Mouse (Mus musculus) brain, embryonic 14.5 days (tissue): ENCODE measurements at regions not wholly inside any gene's neighbourhood (a gene's known extent, or its start where the extent isn't known, plus 50 kb on each side); places are given as distances from the start of the nearest gene placed in this dataset.

Experiments used
- DNase-seq: peaks from one replicate; pipeline ENCODE4 v3.0.0-alpha.2; 2011; ENCODE audit warnings: low read depth
- CTCF ChIP-seq: fragments of 200-500 bp; IDR thresholded peaks from 2 replicates; pipeline ENCODE4 v1.5.1; 2012; ENCODE audit warnings: inconsistent platforms, mild to moderate bottlenecking, moderate library complexity, borderline replicate concordance; ENCODE audit not compliant: insufficient read depth, insufficient read length; ENCODE audit errors: extremely low read depth
- POLR2A ChIP-seq: fragments of 200-500 bp; IDR thresholded peaks from 2 replicates; pipeline ENCODE4 v1.6.1; 2012; ENCODE audit warnings: mild to moderate bottlenecking, inconsistent platforms, borderline replicate concordance; ENCODE audit not compliant: poor library complexity, insufficient read depth, insufficient read length, severe bottlenecking; ENCODE audit errors: extremely low read depth

GRCm38 (mm10) chr4:52265196-52265595 is 173.8 kb upstream of the Smc2 start:
- peak; percentile 45 for DNase-seq
- no peak for TF ChIP-seq POLR2A

- peak; percentile 57 for DNase-seq
- no peak for TF ChIP-seq POLR2A
- no peak for TF ChIP-seq CTCF
These were observed 156.6 kb upstream of the Smc2 start for GRCm38 (mm10) chr4:52282458-52282857.

- no peak for DNase-seq
- TF ChIP-seq POLR2A (no peak), CTCF (no peak)
These were observed 154.1 kb upstream of the Smc2 start for GRCm38 (mm10) chr4:52284909-52285308.

- no peak for TF ChIP-seq POLR2A
- TF ChIP-seq CTCF, result no peak
- no peak for DNase-seq
These were observed 145.4 kb upstream of the Smc2 start for GRCm38 (mm10) chr4:52293676-52294075.

- TF ChIP-seq CTCF (peak; percentile 19; the same call in 1 of the 2 replicates), POLR2A (no peak)
- DNase-seq, result no peak
These were observed 139.8 kb upstream of the Smc2 start for GRCm38 (mm10) chr4:52299226-52299625.

- DNase-seq, result peak; percentile 70
- TF ChIP-seq CTCF (peak; percentile 16; the same call in 1 of the 2 replicates), POLR2A (no peak)
These were observed 137.4 kb upstream of the Smc2 start for GRCm38 (mm10) chr4:52301653-52302052.

GRCm38 (mm10) chr4:52324300-52324699 is 114.7 kb upstream of the Smc2 start:
- TF ChIP-seq POLR2A, result no peak
- no peak for TF ChIP-seq CTCF
- DNase-seq, result no peak

- no peak for TF ChIP-seq POLR2A
- no peak for TF ChIP-seq CTCF
- DNase-seq, result peak; percentile 77
These were observed 107.6 kb upstream of the Smc2 start for GRCm38 (mm10) chr4:52331361-52331951.

GRCm38 (mm10) chr4:52336365-52337017 is 102.6 kb upstream of the Smc2 start:
- no peak for DNase-seq

GRCm38 (mm10) chr4:52341245-52341644 is 97.8 kb upstream of the Smc2 start:
- no peak for TF ChIP-seq POLR2A
- TF ChIP-seq CTCF, result no peak
- DNase-seq, result no peak

More at GRCm38 (mm10) chr4:52336365-52337017, 102.6 kb upstream of the Smc2 start:
- no peak for TF ChIP-seq CTCF
- TF ChIP-seq POLR2A, result no peak

GRCm38 (mm10) chr4:52361751-52362150 is 77.3 kb upstream of the Smc2 start:
- TF ChIP-seq CTCF (peak; percentile 13; the same call in 1 of the 2 replicates), POLR2A (no peak)
- DNase-seq, result peak; percentile 24

- TF ChIP-seq CTCF (no peak), POLR2A (no peak)
- DNase-seq, result no peak
These were observed 73.2 kb upstream of the Smc2 start for GRCm38 (mm10) chr4:52365866-52366265.
